Mouse (Mus musculus): ENCODE results near the gene Asphd2.

- no peak for TF ChIP-seq CTCF (IDR thresholded peaks at IDR 0.05)
- TF ChIP-seq POLR2A (IDR thresholded peaks at IDR 0.05; ENCODE audit: insufficient read depth, low read depth, low read length) = no peak
- TF ChIP-seq EP300 (IDR thresholded peaks at IDR 0.05; ENCODE audit: insufficient read depth, low read depth, low read length) = no peak
These were observed 51.5 kb downstream of the Asphd2 start for GRCm38 (mm10) chr5:112343205-112343595.

Measured in heart, adult 2 months (tissue).